Mouse (Mus musculus) heart, embryonic 12.5 days (tissue): ENCODE measurements around the gene Tada1. TPM values are rescaled to one million over a fixed set of nuclear protein-coding genes. Genes with fewer than 3 reads are reported as not detected.

Experiments
- ATAC-seq: fragments of 200-750 bp; cut with Nextera tagmentation; 2 replicates; pipeline ENCODE4 v1.8.0; 2017; ENCODE audit warnings: moderate TSS enrichment, moderate library complexity; ENCODE audit not compliant: insufficient number of reproducible peaks, low FRiP score
- H3K27ac ChIP-seq: fragments of 300-500 bp; sonication (generic); 2 replicates; pipeline ENCODE4 v1.5.1; 2016; ENCODE audit warnings: mild to moderate bottlenecking, moderate library complexity; ENCODE audit not compliant: poor library complexity, severe bottlenecking
- H3K27me3 ChIP-seq: fragments of 300-500 bp; sonication (generic); replicated peaks from 2 replicates; pipeline ENCODE4 v1.6.1; 2016; ENCODE audit warnings: mild to moderate bottlenecking, moderate library complexity
- H3K36me3 ChIP-seq: fragments of 300-500 bp; sonication (generic); 2 replicates; pipeline ENCODE4 v1.6.1; 2016; ENCODE audit warnings: mild to moderate bottlenecking, moderate library complexity
- H3K4me1 ChIP-seq: fragments of 300-500 bp; sonication (generic); replicated peaks from 2 replicates; pipeline ENCODE4 v1.6.1; 2016; ENCODE audit warnings: mild to moderate bottlenecking
- H3K4me2 ChIP-seq: fragments of 300-500 bp; sonication (generic); 2 replicates; pipeline ENCODE4 v1.6.1; 2016; ENCODE audit warnings: mild to moderate bottlenecking, moderate library complexity
- H3K4me3 ChIP-seq: fragments of 300-500 bp; sonication (generic); 2 replicates; pipeline ENCODE4 v1.5.1; 2016; ENCODE audit warnings: mild to moderate bottlenecking
- H3K9ac ChIP-seq: fragments of 300-500 bp; sonication (generic); 2 replicates; pipeline ENCODE4 v1.6.1; 2016; ENCODE audit warnings: mild to moderate bottlenecking, moderate library complexity
- H3K9me3 ChIP-seq: fragments of 300-500 bp; sonication (generic); replicated peaks from 2 replicates; pipeline ENCODE4 v1.6.1; 2016; ENCODE audit warnings: mild to moderate bottlenecking, moderate library complexity
- WGBS: fragments of 180-500 bp; shearing (Covaris S2); methylation state at CpG from one replicate; pipeline ENCODE4 v1.1.7; 2016; 5-methylcytosine and 5-hydroxymethylcytosine counted together
- polyA plus RNA-seq: library from polyadenylated mRNA; unstranded; fragments of >200 nt; fragmentation: Nextera tagmentation; extraction: Ambion mirVana; gene quantifications from 2 replicates; pipeline ENCODE4 v1.2.1, GENCODE M21; 2016

Tada1 gene
- polyA plus RNA-seq, result 30.3 and 32.1 TPM in 2 replicates

GRCm38 (mm10) chr1:166379013-166379629 is at the start of gene Tada1:
Gene Tada1, plus strand, starts transcription at chr1:166379097.
- Histone ChIP-seq H3K27ac (peak within 1 kb of the TSS; percentile 94), H3K9ac (peak within 1 kb of the TSS; percentile 97), H3K4me3 (peak within 1 kb of the TSS; percentile 96), H3K4me2 (peak within 1 kb of the TSS; percentile 75), H3K27me3 (no peaks in the 10 kb centered on the region), H3K36me3 (peaks cover 22% of the 10 kb centered on the region), H3K9me3 (no peaks in the 10 kb centered on the region), H3K4me1 (peaks cover 16% of the 10 kb centered on the region)
- under 1% methylated on average over 81 of the region's 81 CpGs for WGBS
- peak; percentile 92 for ATAC-seq

DNA sequence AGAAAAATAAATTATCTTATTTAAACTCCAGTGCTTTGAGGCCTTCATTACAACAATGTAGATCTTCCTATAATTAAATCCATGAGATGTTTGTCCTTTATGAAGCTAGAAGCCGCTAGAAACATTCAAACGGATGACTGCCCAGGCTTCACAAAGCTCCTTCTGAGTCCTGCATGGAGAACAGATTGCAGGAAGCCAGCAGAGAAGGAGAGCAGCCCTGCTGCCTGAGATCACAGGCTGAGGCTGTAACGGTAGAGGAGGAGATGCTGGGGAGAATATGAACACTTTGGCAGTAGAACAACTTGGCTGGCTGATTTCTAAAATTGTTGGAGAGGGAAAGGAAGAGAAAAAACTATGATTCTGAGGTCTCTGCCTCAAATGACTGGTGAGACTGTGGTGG is 48.1 kb upstream of the Tada1 start:
- Histone ChIP-seq H3K9ac (no peak overlapping the region), H3K4me1 (no peaks in the 10 kb centered on the region), H3K4me2 (no peak overlapping the region), H3K27ac (no peak overlapping the region), H3K27me3 (no peaks in the 10 kb centered on the region), H3K4me3 (no peak overlapping the region), H3K36me3 (no peaks in the 10 kb centered on the region), H3K9me3 (no peaks in the 10 kb centered on the region)
- ATAC-seq, result no peak
- 60% methylated on average over 3 of the region's 3 CpGs for WGBS

- Histone ChIP-seq H3K9ac (no peak overlapping the region), H3K27ac (no peak overlapping the region), H3K4me2 (no peak overlapping the region), H3K4me3 (no peak overlapping the region), H3K9me3 (no peaks in the 10 kb centered on the region), H3K27me3 (no peaks in the 10 kb centered on the region), H3K4me1 (no peaks in the 10 kb centered on the region), H3K36me3 (no peaks in the 10 kb centered on the region)
- no peak for ATAC-seq
- WGBS, result 78% methylated on average over 6 of the region's 6 CpGs
These were observed 39.8 kb upstream of the Tada1 start for GRCm38 (mm10) chr1:166339110-166339509.

DNA sequence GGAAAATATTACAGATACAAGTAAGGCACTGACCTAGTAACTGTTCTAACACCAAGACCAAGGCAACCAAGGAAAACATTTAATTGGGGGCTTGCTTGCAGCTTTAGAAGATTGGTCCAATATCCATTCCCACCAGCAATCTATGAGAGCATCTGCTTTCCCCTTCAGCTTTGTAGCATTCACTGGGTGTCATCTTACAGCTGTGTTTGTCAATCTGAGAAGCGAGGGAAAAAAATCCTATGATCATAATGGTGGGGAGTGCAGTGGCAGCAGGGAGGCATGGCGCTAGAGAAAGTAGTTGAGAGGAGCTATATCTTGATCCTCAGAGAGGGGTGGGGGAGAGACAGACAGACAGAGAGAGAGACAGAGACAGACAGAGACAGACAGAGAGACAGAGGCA is 36.8 kb upstream of the Tada1 start:
- no peak overlapping the region for H3K27ac ChIP-seq
- no peaks in the 10 kb centered on the region for H3K36me3 ChIP-seq
- 61% methylated on average over 2 of the region's 2 CpGs for WGBS
- no peaks in the 10 kb centered on the region for H3K9me3 ChIP-seq
- ATAC-seq, result no peak
- no peak overlapping the region for H3K4me3 ChIP-seq
- no peak overlapping the region for H3K9ac ChIP-seq
- H3K4me1 ChIP-seq, result no peaks in the 10 kb centered on the region
- H3K4me2 ChIP-seq, result no peak overlapping the region
- H3K27me3 ChIP-seq, result no peaks in the 10 kb centered on the region

- Histone ChIP-seq H3K4me3 (no peak overlapping the region), H3K4me2 (no peak overlapping the region), H3K27me3 (no peaks in the 10 kb centered on the region), H3K9me3 (no peaks in the 10 kb centered on the region), H3K9ac (no peak overlapping the region), H3K27ac (no peak overlapping the region), H3K4me1 (no peaks in the 10 kb centered on the region), H3K36me3 (no peaks in the 10 kb centered on the region)
- no peak for ATAC-seq
- WGBS, result 79% methylated on average over 1 of the region's 1 CpGs
These were observed 36.4 kb upstream of the Tada1 start for GRCm38 (mm10) chr1:166342539-166342938.

- no peak for ATAC-seq
- H3K4me2 ChIP-seq, result no peak overlapping the region
- no peaks in the 10 kb centered on the region for H3K9me3 ChIP-seq
- no peak overlapping the region for H3K27ac ChIP-seq
- H3K27me3 ChIP-seq, result no peaks in the 10 kb centered on the region
- no peak overlapping the region for H3K9ac ChIP-seq
- no peak overlapping the region for H3K4me3 ChIP-seq
- no peaks in the 10 kb centered on the region for H3K4me1 ChIP-seq
- WGBS, result 79% methylated on average over 5 of the region's 5 CpGs
- no peaks in the 10 kb centered on the region for H3K36me3 ChIP-seq
These were observed 35.3 kb upstream of the Tada1 start for GRCm38 (mm10) chr1:166343586-166343985.

DNA sequence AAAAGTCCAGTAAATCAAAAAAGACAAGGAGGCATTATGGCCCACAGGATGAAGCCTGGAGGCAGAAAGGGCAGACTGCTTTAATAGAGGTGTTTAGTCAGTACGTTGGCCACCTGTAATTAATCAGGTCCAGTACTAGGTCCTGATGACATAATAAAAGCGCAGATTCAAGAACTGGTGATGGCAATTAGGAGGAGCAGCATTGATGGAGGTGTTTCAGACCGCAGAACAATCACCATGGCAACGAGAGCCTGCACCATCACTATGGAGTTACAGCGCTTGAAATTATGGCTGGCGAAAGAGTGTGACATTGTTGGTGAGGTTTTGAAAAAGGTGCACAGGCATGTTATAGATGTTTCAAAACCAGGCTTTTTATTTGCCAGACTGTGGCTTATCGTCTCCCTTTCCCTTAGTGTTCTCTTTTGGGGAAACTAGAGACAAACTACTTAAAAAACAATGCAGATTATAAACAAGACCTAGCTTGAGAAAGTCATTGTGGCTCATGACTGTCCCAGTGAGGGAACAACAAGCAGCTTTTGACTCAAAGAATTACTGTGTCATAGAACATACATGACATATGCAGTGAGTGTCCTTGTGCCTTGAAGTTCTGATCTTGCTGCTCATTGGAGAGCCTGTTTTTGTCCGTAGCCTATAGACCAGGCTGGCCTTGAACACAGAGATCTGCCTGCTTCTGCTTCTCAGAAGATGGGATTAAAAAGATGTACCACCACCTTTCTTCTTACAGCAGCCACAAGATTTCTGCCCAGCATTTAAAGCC is 34.4 kb upstream of the Tada1 start:
- Histone ChIP-seq H3K36me3 (no peaks in the 10 kb centered on the region), H3K9ac (no peak overlapping the region), H3K4me2 (no peak overlapping the region), H3K4me1 (no peaks in the 10 kb centered on the region), H3K4me3 (no peak overlapping the region), H3K9me3 (no peaks in the 10 kb centered on the region), H3K27me3 (no peaks in the 10 kb centered on the region), H3K27ac (no peak overlapping the region)
- WGBS, result 83% methylated on average over 8 of the region's 8 CpGs
- ATAC-seq, result no peak

- Histone ChIP-seq H3K27ac (no peak overlapping the region), H3K9ac (no peak overlapping the region)
- WGBS, result 83% methylated on average over 6 of the region's 6 CpGs
These were observed 33.3 kb upstream of the Tada1 start for GRCm38 (mm10) chr1:166345602-166346001.

DNA sequence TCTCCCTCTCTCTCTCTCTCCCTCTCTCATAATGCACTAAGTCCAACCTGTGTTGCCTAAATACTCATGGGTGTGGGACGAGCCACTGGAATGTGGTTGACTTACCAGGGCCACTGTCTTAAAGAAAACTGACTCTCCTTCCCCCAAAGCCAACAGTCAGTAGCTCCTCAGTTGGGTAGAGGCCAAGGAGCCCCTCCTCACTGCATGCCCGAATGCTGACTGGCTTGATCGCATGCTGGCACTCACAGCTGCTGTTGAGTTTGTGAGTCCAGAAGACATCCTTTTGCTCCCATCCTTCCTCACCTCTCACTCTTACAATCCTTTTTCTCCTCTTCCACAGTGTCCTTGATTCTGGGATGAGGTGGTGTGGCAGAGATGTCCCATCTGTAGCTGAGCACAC is 32.0 kb upstream of the Tada1 start:
- no peaks in the 10 kb centered on the region for H3K9me3 ChIP-seq
- H3K36me3 ChIP-seq, result no peaks in the 10 kb centered on the region
- no peak for ATAC-seq
- H3K27me3 ChIP-seq, result no peaks in the 10 kb centered on the region
- H3K4me1 ChIP-seq, result no peaks in the 10 kb centered on the region
- H3K9ac ChIP-seq, result no peak overlapping the region
- no peak overlapping the region for H3K4me3 ChIP-seq
- no peak overlapping the region for H3K27ac ChIP-seq
- H3K4me2 ChIP-seq, result no peak overlapping the region
- WGBS, result 77% methylated on average over 3 of the region's 3 CpGs

More at GRCm38 (mm10) chr1:166345602-166346001, 33.3 kb upstream of the Tada1 start:
- Histone ChIP-seq H3K4me1 (no peaks in the 10 kb centered on the region), H3K4me2 (no peak overlapping the region), H3K27me3 (no peaks in the 10 kb centered on the region), H3K4me3 (no peak overlapping the region), H3K36me3 (no peaks in the 10 kb centered on the region), H3K9me3 (no peaks in the 10 kb centered on the region)
- no peak for ATAC-seq

DNA sequence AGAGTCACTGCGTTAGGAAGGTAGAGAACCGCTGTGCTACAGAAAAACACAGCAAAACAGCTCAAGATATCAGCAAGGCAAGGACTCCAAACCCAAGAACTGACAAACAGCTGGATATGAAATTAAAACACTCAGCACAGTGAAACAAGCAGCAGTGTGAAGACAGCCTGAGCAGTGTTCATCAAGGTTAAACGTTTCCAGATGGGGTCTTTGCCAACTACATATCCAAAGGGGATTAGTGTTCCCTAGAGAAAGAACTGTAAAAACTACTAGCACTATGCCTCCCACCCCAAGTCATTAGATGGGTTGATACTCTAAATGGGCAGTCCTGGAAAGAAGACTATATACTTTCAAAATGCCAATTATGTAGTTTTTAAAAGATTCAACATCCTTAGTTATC is 29.6 kb upstream of the Tada1 start:
- Histone ChIP-seq H3K36me3 (no peaks in the 10 kb centered on the region), H3K27me3 (no peaks in the 10 kb centered on the region), H3K4me1 (no peaks in the 10 kb centered on the region), H3K4me2 (no peak overlapping the region), H3K4me3 (no peak overlapping the region), H3K9ac (no peak overlapping the region), H3K9me3 (no peaks in the 10 kb centered on the region), H3K27ac (no peak overlapping the region)
- no peak for ATAC-seq
- WGBS, result 70% methylated on average over 3 of the region's 3 CpGs

- ATAC-seq, result no peak
- H3K4me3 ChIP-seq, result no peak overlapping the region
- WGBS, result 78% methylated on average over 11 of the region's 11 CpGs
These were observed 29.1 kb upstream of the Tada1 start for GRCm38 (mm10) chr1:166349751-166350150.

More at GRCm38 (mm10) chr1:166349751-166350150, 29.1 kb upstream of the Tada1 start:
- Histone ChIP-seq H3K4me2 (no peak overlapping the region), H3K36me3 (no peaks in the 10 kb centered on the region), H3K9ac (no peak overlapping the region), H3K27me3 (no peaks in the 10 kb centered on the region), H3K4me1 (no peaks in the 10 kb centered on the region), H3K27ac (no peak overlapping the region), H3K9me3 (no peaks in the 10 kb centered on the region)
